Mouse (Mus musculus) liver, embryonic 14.5 days (tissue): ENCODE results near the gene Nomo1.

Experiments
- CTCF ChIP-seq: IDR thresholded peaks from 2 replicates; pipeline ENCODE4 v1.5.1; 2016; ENCODE audit warnings: antibody characterized with exemption, low read depth, control low read depth
- EP300 ChIP-seq: IDR thresholded peaks from 2 replicates; pipeline ENCODE4 v1.6.1; 2016; ENCODE audit warnings: antibody characterized with exemption, low read depth

- no peak for TF ChIP-seq CTCF
- TF ChIP-seq EP300: no peak
Measured at GRCm38 (mm10) chr7:46035468-46035867, 2.0 kb downstream of the Nomo1 start.
